20 mouse cellular contexts compared by ENCODE assay signal in the genomic region with DNA sequence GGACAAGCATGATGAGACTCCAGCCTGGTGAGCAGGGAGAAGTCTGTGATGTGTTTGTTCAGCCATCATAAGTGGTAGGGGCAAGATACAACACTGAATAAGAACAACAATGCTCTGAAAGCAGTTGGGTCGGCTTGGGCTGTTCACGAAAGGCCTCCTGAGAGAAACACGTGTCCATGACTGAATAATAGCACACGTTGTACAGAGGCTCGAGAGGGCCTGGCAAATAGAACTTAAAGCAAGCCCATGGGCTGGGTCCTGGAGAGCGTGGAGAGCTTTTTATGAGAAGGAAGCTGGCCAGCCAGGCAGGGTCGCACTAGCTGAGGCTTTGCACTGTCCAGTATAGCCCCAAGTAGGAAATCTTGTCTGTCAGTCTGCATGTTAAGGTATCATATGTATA. TPM values are rescaled to one million over a fixed set of nuclear protein-coding genes. Genes with fewer than 3 reads are reported as not detected.
"Had no signal": no experiment of that assay in that cellular context is flagged by ENCODE, and none has a peak within 500 bp of the region (broad histone marks: within the 10 kb centered on the region; RNA-seq: fewer than 3 reads in every experiment).

No protein-coding gene starts in this region.

- H3K4me3 ChIP-seq: layer of hippocampus, adult 2 months; midbrain, embryonic 10.5 days; midbrain, embryonic 13.5 days; myocyte; neural tube, embryonic 13.5 days had no signal

- H3K9me3 ChIP-seq: midbrain, embryonic 10.5 days; midbrain, embryonic 13.5 days; neural tube, embryonic 13.5 days had no signal

- ATAC-seq: hindbrain, postnatal 0 days; inflammation-experienced regulatory T-cells, adult 6 months; intestine, embryonic 16.5 days; midbrain, embryonic 13.5 days; midbrain, embryonic 16.5 days had no signal

- H3K9ac ChIP-seq: liver, embryonic 14.5 days; lung, embryonic 14.5 days; midbrain, embryonic 13.5 days; neural tube, embryonic 13.5 days had no signal

- DNase-seq: kidney, adult 18-20 months; kidney, adult 9 months; kidney, postnatal 14 days; kidney, postnatal 4 days; layer of hippocampus, adult 9-11 months; lung, embryonic 14.5 days; retina, postnatal 1 day; thymus, adult 18-20 months; thymus, postnatal 36 days had no signal

- H3K4me1 ChIP-seq: midbrain, embryonic 10.5 days had no signal

- H3K27me3 ChIP-seq: midbrain, embryonic 13.5 days; neural tube, embryonic 13.5 days had no signal

- H3K4me2 ChIP-seq: liver, embryonic 11.5 days; lung, embryonic 14.5 days; midbrain, embryonic 13.5 days; neural tube, embryonic 13.5 days had no signal

- H3K27ac ChIP-seq: hindbrain, postnatal 0 days; layer of hippocampus, adult 2 months; liver, embryonic 14.5 days; midbrain, embryonic 10.5 days; midbrain, embryonic 13.5 days; neural tube, embryonic 13.5 days had no signal

RNA-seq across cellular contexts. Expression of gene Fsd2, which starts 11.7 kb away (rescaled TPM):
- polyA plus RNA-seq: midbrain, embryonic 10.5 days had no signal
